Comparison of ENCODE assay signal across 23 mouse cellular contexts in the genomic region with DNA sequence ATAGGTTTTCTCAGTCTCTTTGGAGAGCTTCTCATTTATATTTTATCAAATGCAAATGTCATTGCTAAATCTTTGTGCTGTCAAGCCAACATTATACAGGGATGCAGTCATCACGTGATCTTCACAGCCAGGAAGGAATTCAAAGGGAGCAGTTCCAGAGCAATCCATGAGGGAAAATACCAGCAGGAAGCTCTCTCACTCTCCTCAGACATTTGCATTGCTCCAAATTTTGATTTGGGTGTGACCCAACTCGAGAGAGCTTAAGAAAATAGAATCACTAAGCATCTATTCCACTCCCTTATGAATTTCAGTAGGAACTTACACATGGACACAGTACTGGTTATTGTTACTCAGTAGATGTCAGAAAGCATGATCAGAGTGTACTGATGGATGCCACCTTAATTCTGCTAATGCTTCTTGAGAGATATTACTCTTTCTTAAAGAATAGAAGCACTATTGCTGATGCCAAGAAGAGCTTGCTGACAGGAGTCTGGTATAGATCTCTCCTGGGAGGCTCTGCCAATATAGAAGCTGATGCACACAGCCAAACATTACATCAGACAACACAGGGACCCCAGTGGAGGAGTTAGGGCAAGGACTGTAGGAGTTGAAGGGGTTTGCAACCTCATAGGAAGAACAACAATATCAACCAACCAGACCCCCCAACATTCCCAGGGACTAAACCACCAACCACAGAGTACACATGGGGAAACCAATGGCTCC.
DNase-seq lines count a peak whose midpoint lies in the region; ATAC-seq and TF ChIP-seq lines count a peak whose summit lies in the region.
"Had no signal": no experiment of that assay in that cellular context is flagged by ENCODE, and none has a peak within 500 bp of the region (broad histone marks: within the 10 kb centered on the region; RNA-seq: fewer than 3 reads in every experiment).

No protein-coding gene starts in this region.

- no peak for TF ChIP-seq POLR2A in heart, adult 2 months (IDR thresholded peaks at IDR 0.05; ENCODE audit: insufficient read depth, low read depth, low read length)

- no peaks in the 10 kb centered on the region for H3K79me2 ChIP-seq in heart, adult 2 months (replicated peaks; ENCODE audit: control insufficient read depth, insufficient read depth, low read length)

- no peak overlapping the region for H3K4me3 ChIP-seq in forebrain, embryonic 13.5 days
- no peak overlapping the region for H3K4me3 ChIP-seq in forebrain, embryonic 10.5 days
- no peak overlapping the region for H3K4me3 ChIP-seq in heart, adult 2 months
- no peak overlapping the region for H3K4me3 ChIP-seq in heart, embryonic 12.5 days
- H3K4me3 ChIP-seq: embryonic facial prominence, embryonic 13.5 days; heart, embryonic 13.5 days; hindbrain, embryonic 10.5 days; lung, embryonic 15.5 days; stomach, embryonic 15.5 days had no signal

- intact Hi-C loops in heart, adult 2 months (cut with DNase I), result loop anchor here (10.0 kb wide), 1 partner anchor 232 kb away; a partner anchor contains a TSS

- no peaks in the 10 kb centered on the region for H3K36me3 ChIP-seq in forebrain, embryonic 13.5 days (ENCODE audit: poor library complexity, severe bottlenecking)
- H3K36me3 ChIP-seq in forebrain, embryonic 10.5 days (replicated peaks), result no peaks in the 10 kb centered on the region
- peaks cover 2% of the 10 kb centered on the region for H3K36me3 ChIP-seq in heart, adult 2 months (ENCODE audit: control insufficient read depth, insufficient read depth, low read length)
- H3K36me3 ChIP-seq in heart, embryonic 12.5 days, result no peaks in the 10 kb centered on the region
- H3K36me3 ChIP-seq: embryonic facial prominence, embryonic 13.5 days; G1E; heart, embryonic 13.5 days; hindbrain, embryonic 10.5 days; lung, embryonic 15.5 days; stomach, embryonic 15.5 days had no signal

- H3K9ac ChIP-seq in forebrain, embryonic 13.5 days, result no peak overlapping the region
- no peak overlapping the region for H3K9ac ChIP-seq in heart, adult 2 months (ENCODE audit: low read depth, low read length)
- H3K9ac ChIP-seq in heart, embryonic 12.5 days, result no peak overlapping the region
- H3K9ac ChIP-seq: embryonic facial prominence, embryonic 13.5 days; heart, embryonic 13.5 days; liver, embryonic 14.5 days; lung, embryonic 15.5 days; stomach, embryonic 15.5 days had no signal

- no peak for TF ChIP-seq CTCF in heart, adult 2 months (IDR thresholded peaks at IDR 0.05)

- H3K4me2 ChIP-seq in forebrain, embryonic 13.5 days, result no peak overlapping the region
- no peak overlapping the region for H3K4me2 ChIP-seq in heart, embryonic 12.5 days
- H3K4me2 ChIP-seq: embryonic facial prominence, embryonic 13.5 days; heart, embryonic 13.5 days; lung, embryonic 15.5 days; stomach, embryonic 15.5 days had no signal

- H3K9me3 ChIP-seq in forebrain, embryonic 13.5 days (replicated peaks), result no peaks in the 10 kb centered on the region
- H3K9me3 ChIP-seq in forebrain, embryonic 10.5 days, result no peaks in the 10 kb centered on the region
- no peaks in the 10 kb centered on the region for H3K9me3 ChIP-seq in heart, embryonic 12.5 days (replicated peaks)
- H3K9me3 ChIP-seq: embryonic facial prominence, embryonic 13.5 days; G1E; heart, embryonic 13.5 days; hindbrain, embryonic 10.5 days; lung, embryonic 15.5 days; stomach, embryonic 15.5 days had no signal

- TF ChIP-seq EP300 in heart, adult 2 months (IDR thresholded peaks at IDR 0.05; ENCODE audit: insufficient read depth, low read depth, low read length), result no peak

- 61% methylated on average over 2 of the region's 2 CpGs for WGBS in forebrain, embryonic 13.5 days
- WGBS in forebrain, embryonic 10.5 days, result 73% methylated on average over 2 of the region's 2 CpGs
- 26% methylated on average over 2 of the region's 2 CpGs for WGBS in heart, adult 2 months
- 40% methylated on average over 2 of the region's 2 CpGs for WGBS in heart, embryonic 12.5 days

- H3K27ac ChIP-seq in forebrain, embryonic 13.5 days, result no peak overlapping the region
- no peak overlapping the region for H3K27ac ChIP-seq in forebrain, embryonic 10.5 days
- H3K27ac ChIP-seq in heart, adult 2 months, result peak overlapping the region; percentile 0; the same call in 1 of the 2 replicates
- no peak overlapping the region for H3K27ac ChIP-seq in heart, embryonic 12.5 days (ENCODE audit: poor library complexity, severe bottlenecking)
- H3K27ac ChIP-seq: embryonic facial prominence, embryonic 13.5 days; heart, embryonic 13.5 days; hindbrain, embryonic 10.5 days; liver, embryonic 14.5 days; lung, embryonic 15.5 days; stomach, embryonic 15.5 days had no signal

- no peaks in the 10 kb centered on the region for H3K4me1 ChIP-seq in forebrain, embryonic 13.5 days
- H3K4me1 ChIP-seq in forebrain, embryonic 10.5 days, result no peaks in the 10 kb centered on the region
- H3K4me1 ChIP-seq in heart, adult 2 months (ENCODE audit: control insufficient read depth, insufficient read depth, low read length), result peaks cover 4% of the 10 kb centered on the region
- H3K4me1 ChIP-seq in heart, embryonic 12.5 days (replicated peaks), result no peaks in the 10 kb centered on the region
- H3K4me1 ChIP-seq: embryonic facial prominence, embryonic 13.5 days; heart, embryonic 13.5 days; hindbrain, embryonic 10.5 days; lung, embryonic 15.5 days; stomach, embryonic 15.5 days had no signal

- DNase-seq in forebrain, embryonic 10.5 days (ENCODE audit: extremely low spot score, low spot score), result no peak
- DNase-seq in heart, adult 2 months, result no peak
- peak; percentile 14 for DNase-seq in right cerebral cortex, adult 18-20 months
- no peak for DNase-seq in right cerebral cortex, postnatal 4 days
- DNase-seq in heart, postnatal 4 days, result peak; percentile 8
- DNase-seq in spleen, postnatal 10 days (ENCODE audit: low spot score in 2 of 2), result no peak
- DNase-seq: adrenal gland, postnatal 10 days; cerebellum, adult 18-20 months; gastrocnemius, postnatal 10 days; kidney, adult 11 months; lung, postnatal 4 days; right cerebral cortex, postnatal 14 days; thymus, adult 2 months had no signal

- peak; percentile 88; the same call in 1 of the 2 replicates for ATAC-seq in forebrain, embryonic 13.5 days
- no peak for ATAC-seq in heart, embryonic 12.5 days (ENCODE audit: insufficient number of reproducible peaks, low FRiP score)
- ATAC-seq: activated CD4-positive, CD25-positive, alpha-beta regulatory T cell, adult 4 months had no signal

- no peaks in the 10 kb centered on the region for H3K27me3 ChIP-seq in forebrain, embryonic 13.5 days
- H3K27me3 ChIP-seq in forebrain, embryonic 10.5 days (ENCODE audit: poor library complexity, severe bottlenecking), result no peaks in the 10 kb centered on the region
- H3K27me3 ChIP-seq in heart, adult 2 months (ENCODE audit: control insufficient read depth, insufficient read depth, low read length), result no peaks in the 10 kb centered on the region
- H3K27me3 ChIP-seq in heart, embryonic 12.5 days (replicated peaks), result no peaks in the 10 kb centered on the region
- H3K27me3 ChIP-seq: embryonic facial prominence, embryonic 13.5 days; heart, embryonic 13.5 days; lung, embryonic 15.5 days; stomach, embryonic 15.5 days had no signal

Comparison
In these comparisons a context has a peak if more than half of its experiments do, and no peak if none do; other contexts are left out.
1. DNase-seq: peak in right cerebral cortex, adult 18-20 months (single experiment) and heart, postnatal 4 days (single experiment); none in forebrain, embryonic 10.5 days (single experiment), heart, adult 2 months (0 of 2), right cerebral cortex, postnatal 4 days (single experiment) and spleen, postnatal 10 days (0 of 2).